Mouse (Mus musculus) kidney, embryonic 14.5 days (tissue): ENCODE data around the gene Dock10. TPM values are rescaled to one million over a fixed set of nuclear protein-coding genes. Genes with fewer than 3 reads are reported as not detected.

ENCODE experiments used
- ATAC-seq: fragments of 200-750 bp; cut with Nextera tagmentation; 2 replicates; pipeline ENCODE4 v1.8.0; 2017; ENCODE audit warnings: moderate number of reproducible peaks, mild to moderate bottlenecking, moderate TSS enrichment, moderate library complexity; ENCODE audit not compliant: low FRiP score, low TSS enrichment
- H3K27ac ChIP-seq: fragments of 300-500 bp; sonication (generic); 2 replicates; pipeline ENCODE4 v1.5.1; 2014; ENCODE audit warnings: low read depth, mild to moderate bottlenecking, low read length, moderate library complexity, mixed read lengths
- H3K27me3 ChIP-seq: fragments of 300-500 bp; sonication (generic); 2 replicates; pipeline ENCODE4 v1.6.1; 2014; ENCODE audit warnings: mild to moderate bottlenecking, low read length; ENCODE audit not compliant: control insufficient read depth, insufficient read depth
- H3K36me3 ChIP-seq: fragments of 300-500 bp; sonication (generic); 2 replicates; pipeline ENCODE4 v1.6.1; 2014; ENCODE audit warnings: low read length, mixed read lengths; ENCODE audit not compliant: control insufficient read depth, insufficient read depth
- H3K4me1 ChIP-seq: fragments of 300-500 bp; sonication (generic); 2 replicates; pipeline ENCODE4 v1.6.1; 2014; ENCODE audit warnings: low read length, mixed read lengths; ENCODE audit not compliant: control insufficient read depth, insufficient read depth
- H3K4me2 ChIP-seq: fragments of 300-500 bp; sonication (generic); replicated peaks from 2 replicates; pipeline ENCODE4 v1.6.1; 2014; ENCODE audit warnings: low read depth, mild to moderate bottlenecking, low read length
- H3K4me3 ChIP-seq: fragments of 300-500 bp; sonication (generic); 2 replicates; pipeline ENCODE4 v1.5.1; 2014; ENCODE audit warnings: mild to moderate bottlenecking, low read length
- H3K9ac ChIP-seq: fragments of 300-500 bp; sonication (generic); 2 replicates; pipeline ENCODE4 v1.6.1; 2014; ENCODE audit warnings: low read depth, mild to moderate bottlenecking, low read length, moderate library complexity
- H3K9me3 ChIP-seq: fragments of 300-500 bp; sonication (generic); 2 replicates; pipeline ENCODE4 v1.6.1; 2016; ENCODE audit warnings: low read length; ENCODE audit not compliant: control insufficient read depth
- WGBS: fragments of 180-500 bp; shearing (Covaris S2); extraction: QIAGEN DNeasy Blood & Tissue Kit; methylation state at CpG from one replicate; pipeline ENCODE4 v1.1.7; 2014; 5-methylcytosine and 5-hydroxymethylcytosine counted together
- polyA plus RNA-seq: library from polyadenylated mRNA; unstranded; fragments of >200 nt; fragmentation: Nextera tagmentation; extraction: Ambion mirVana; gene quantifications from 2 replicates; pipeline ENCODE4 v1.2.1, GENCODE M21; 2014

Gene Dock10
- 4.2 and 7.1 TPM in 2 replicates for polyA plus RNA-seq

GRCm38 (mm10) chr1:80757977-80758797 is at the start of gene Dock10:
Gene Dock10 (minus strand): TSS chr1:80758527.
- 0 out of 2 replicates have a peak, but pooled peaks cover 7% of the 10 kb centered on the region for H3K27me3 ChIP-seq
- under 1% methylated on average over 68 of the region's 82 CpGs for WGBS
- peak within 1 kb of the TSS; percentile 88 for H3K4me2 ChIP-seq
- H3K36me3 ChIP-seq, result no peaks in the 10 kb centered on the region
- H3K4me1 ChIP-seq, result 0 out of 2 replicates have a peak, but pooled peaks cover 8% of the 10 kb centered on the region
- H3K27ac ChIP-seq, result 0 out of 2 replicates have a peak within 1 kb of the TSS, but pooled peaks have one; percentile 47
- peak within 1 kb of the TSS; percentile 69 for H3K9ac ChIP-seq
- ATAC-seq, result peak; percentile 84
- H3K4me3 ChIP-seq, result peak within 1 kb of the TSS; percentile 68
- no peaks in the 10 kb centered on the region for H3K9me3 ChIP-seq

GRCm38 (mm10) chr1:80806835-80807398 is 48.6 kb upstream of the Dock10 start:
- H3K27me3 ChIP-seq, result no peaks in the 10 kb centered on the region
- H3K4me1 ChIP-seq, result no peaks in the 10 kb centered on the region
- 86% methylated on average over 3 of the region's 3 CpGs for WGBS
- no peak overlapping the region for H3K9ac ChIP-seq
- H3K9me3 ChIP-seq, result no peaks in the 10 kb centered on the region
- no peaks in the 10 kb centered on the region for H3K36me3 ChIP-seq
- ATAC-seq, result no peak
- no peak overlapping the region for H3K27ac ChIP-seq
- no peak overlapping the region for H3K4me2 ChIP-seq
- no peak overlapping the region for H3K4me3 ChIP-seq

GRCm38 (mm10) chr1:80802023-80802422 is 43.7 kb upstream of the Dock10 start:
- H3K27ac ChIP-seq, result no peak overlapping the region
- no peak for ATAC-seq
- no peak overlapping the region for H3K4me2 ChIP-seq
- H3K9me3 ChIP-seq, result no peaks in the 10 kb centered on the region
- no peak overlapping the region for H3K4me3 ChIP-seq
- WGBS, result 59% methylated on average over 3 of the region's 3 CpGs
- H3K4me1 ChIP-seq, result no peaks in the 10 kb centered on the region
- H3K36me3 ChIP-seq, result no peaks in the 10 kb centered on the region
- H3K9ac ChIP-seq, result no peak overlapping the region
- H3K27me3 ChIP-seq, result no peaks in the 10 kb centered on the region

GRCm38 (mm10) chr1:80785066-80785779 is 26.9 kb upstream of the Dock10 start:
- H3K4me3 ChIP-seq, result no peak overlapping the region
- no peaks in the 10 kb centered on the region for H3K9me3 ChIP-seq
- H3K4me2 ChIP-seq, result no peak overlapping the region
- ATAC-seq, result no peak
- no peaks in the 10 kb centered on the region for H3K4me1 ChIP-seq
- no peaks in the 10 kb centered on the region for H3K36me3 ChIP-seq
- no peak overlapping the region for H3K9ac ChIP-seq
- no peaks in the 10 kb centered on the region for H3K27me3 ChIP-seq
- H3K27ac ChIP-seq, result no peak overlapping the region
- WGBS, result 86% methylated on average over 2 of the region's 2 CpGs

GRCm38 (mm10) chr1:80784155-80784554 is 25.8 kb upstream of the Dock10 start:
- Histone ChIP-seq H3K4me1 (no peaks in the 10 kb centered on the region), H3K27ac (no peak overlapping the region), H3K36me3 (no peaks in the 10 kb centered on the region), H3K9me3 (no peaks in the 10 kb centered on the region), H3K27me3 (no peaks in the 10 kb centered on the region), H3K4me2 (no peak overlapping the region), H3K9ac (no peak overlapping the region), H3K4me3 (no peak overlapping the region)
- ATAC-seq, result no peak
- WGBS, result 52% methylated on average over 3 of the region's 3 CpGs

GRCm38 (mm10) chr1:80765504-80765903 is 7.2 kb upstream of the Dock10 start:
- Histone ChIP-seq H3K27me3 (no peaks in the 10 kb centered on the region), H3K27ac (no peak overlapping the region), H3K4me3 (no peak overlapping the region), H3K9me3 (no peaks in the 10 kb centered on the region), H3K9ac (no peak overlapping the region), H3K4me2 (no peak overlapping the region), H3K36me3 (no peaks in the 10 kb centered on the region), H3K4me1 (no peaks in the 10 kb centered on the region)
- no peak for ATAC-seq
- WGBS, result 77% methylated on average over 2 of the region's 2 CpGs

- H3K4me3 ChIP-seq, result no peak overlapping the region
- H3K4me1 ChIP-seq, result no peaks in the 10 kb centered on the region
- 0 out of 2 replicates have a peak, but pooled peaks cover 4% of the 10 kb centered on the region for H3K27me3 ChIP-seq
- H3K27ac ChIP-seq, result no peak overlapping the region
- H3K36me3 ChIP-seq, result no peaks in the 10 kb centered on the region
- no peak for ATAC-seq
- H3K9ac ChIP-seq, result no peak overlapping the region
- no peak overlapping the region for H3K4me2 ChIP-seq
- WGBS, result 76% methylated on average over 4 of the region's 4 CpGs
- H3K9me3 ChIP-seq, result no peaks in the 10 kb centered on the region
These were observed 5.0 kb upstream of the Dock10 start for GRCm38 (mm10) chr1:80763042-80763950.

- Histone ChIP-seq H3K4me3 (peak overlapping the region; percentile 68), H3K27me3 (0 out of 2 replicates have a peak, but pooled peaks cover 7% of the 10 kb centered on the region), H3K9me3 (no peaks in the 10 kb centered on the region), H3K9ac (peak overlapping the region; percentile 69; the same call in 1 of the 2 replicates), H3K36me3 (no peaks in the 10 kb centered on the region), H3K4me1 (0 out of 2 replicates have a peak, but pooled peaks cover 8% of the 10 kb centered on the region), H3K27ac (no peak overlapping the region), H3K4me2 (peak overlapping the region; percentile 88)
- 11% methylated on average over 6 of the region's 6 CpGs for WGBS
- ATAC-seq, result no peak
These were observed 464 bp upstream of the Dock10 start for GRCm38 (mm10) chr1:80758798-80759184.
